Mouse (Mus musculus): ENCODE data around the gene Igfbpl1. TPM values are rescaled to one million over a fixed set of nuclear protein-coding genes. Genes with fewer than 3 reads are reported as not detected.

Gene Igfbpl1
- polyA plus RNA-seq, 1 experiment from 2014 or later, result 0.52 TPM

GRCm38 (mm10) chr4:45829907-45830759 lies 3.4 kb upstream of the Igfbpl1 start:
- WGBS, result 64% methylated on average over 13 of the region's 13 CpGs
- peaks cover 7% of the 10 kb centered on the region for H3K4me1 ChIP-seq (ENCODE audit: control insufficient read depth, insufficient read depth, low read length)
- H3K36me3 ChIP-seq (ENCODE audit: control insufficient read depth, insufficient read depth, low read length), result no peaks in the 10 kb centered on the region
- H3K27me3 ChIP-seq (ENCODE audit: control insufficient read depth, insufficient read depth, low read length), result peaks cover 46% of the 10 kb centered on the region
- no peak overlapping the region for H3K4me3 ChIP-seq (ENCODE audit: low read depth, low read length)
- H3K27ac ChIP-seq (replicated peaks; ENCODE audit: low read depth, low read length), result no peak overlapping the region
- no peak overlapping the region for H3K9ac ChIP-seq (ENCODE audit: low read length)
- no peaks in the 10 kb centered on the region for H3K9me3 ChIP-seq (ENCODE audit: control insufficient read depth, low read length)
- no peak overlapping the region for H3K4me2 ChIP-seq (ENCODE audit: low read depth, severe bottlenecking)
- DNase-seq (ENCODE audit: low spot score), result no peak
- no peak for ATAC-seq (ENCODE audit: insufficient number of reproducible peaks, low FRiP score, low TSS enrichment, low read depth)

DNA sequence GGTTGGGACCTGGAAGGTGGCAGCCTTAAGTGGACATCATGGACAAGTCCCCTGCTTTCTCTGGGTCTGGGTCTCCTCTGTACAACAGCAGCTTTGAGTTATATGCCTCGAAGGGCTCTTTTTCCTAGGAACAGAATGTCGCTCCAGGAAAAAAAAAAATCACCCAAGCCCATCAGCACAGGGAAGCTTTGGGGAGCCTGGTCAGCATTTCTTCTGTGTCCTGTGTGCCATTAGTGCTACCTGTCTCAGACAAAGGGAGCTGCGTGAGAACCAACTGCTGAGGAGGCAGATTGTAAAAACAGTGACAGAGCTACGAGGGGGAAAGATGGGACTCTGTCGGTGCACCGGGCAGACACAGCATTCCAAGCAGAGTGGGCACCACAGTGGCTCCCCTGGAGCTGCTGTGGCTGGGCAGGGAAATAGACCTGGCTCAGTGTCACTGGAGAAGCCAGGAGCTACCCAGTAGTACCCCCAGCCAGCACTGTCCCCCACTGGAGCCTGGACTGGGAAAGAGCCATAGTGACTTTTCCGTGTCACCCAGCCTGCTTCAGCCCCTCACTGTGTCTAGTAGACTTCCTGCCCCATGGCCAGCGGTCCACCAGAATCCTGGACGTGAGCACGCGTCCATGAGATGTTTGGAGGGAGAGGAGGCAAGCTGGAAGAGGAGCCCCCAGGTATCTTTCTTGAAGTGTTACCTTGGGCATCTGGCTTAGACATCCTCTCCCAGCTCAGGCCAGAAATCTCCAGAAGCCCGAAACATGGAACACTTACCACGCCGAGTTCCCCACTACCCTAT lies 1.8 kb downstream of the Igfbpl1 start:
- Histone ChIP-seq H3K4me1 (ENCODE audit: control insufficient read depth, insufficient read depth, low read length) (peaks cover 22% of the 10 kb centered on the region), H3K9me3 (ENCODE audit: control insufficient read depth, low read length) (no peaks in the 10 kb centered on the region), H3K9ac (ENCODE audit: low read length) (no peak overlapping the region), H3K4me3 (ENCODE audit: low read depth, low read length) (no peak overlapping the region), H3K27me3 (ENCODE audit: control insufficient read depth, insufficient read depth, low read length) (peaks cover 56% of the 10 kb centered on the region), H3K4me2 (ENCODE audit: low read depth, severe bottlenecking) (no peak overlapping the region), H3K27ac (replicated peaks; ENCODE audit: low read depth, low read length) (no peak overlapping the region), H3K36me3 (ENCODE audit: control insufficient read depth, insufficient read depth, low read length) (no peaks in the 10 kb centered on the region)
- ATAC-seq (ENCODE audit: insufficient number of reproducible peaks, low FRiP score, low TSS enrichment, low read depth), result no peak
- WGBS, result 29% methylated on average over 14 of the region's 14 CpGs
- peak; percentile 34 for DNase-seq (ENCODE audit: low spot score)

GRCm38 (mm10) chr4:45824049-45824760 lies 2.5 kb downstream of the Igfbpl1 start:
- ATAC-seq (ENCODE audit: insufficient number of reproducible peaks, low FRiP score, low TSS enrichment, low read depth) (no peak), DNase-seq (ENCODE audit: low spot score) (peak; percentile 40)
- Histone ChIP-seq H3K27me3 (ENCODE audit: control insufficient read depth, insufficient read depth, low read length) (peaks cover 51% of the 10 kb centered on the region), H3K27ac (replicated peaks; ENCODE audit: low read depth, low read length) (no peak overlapping the region), H3K9me3 (ENCODE audit: control insufficient read depth, low read length) (no peaks in the 10 kb centered on the region), H3K4me1 (ENCODE audit: control insufficient read depth, insufficient read depth, low read length) (peaks cover 29% of the 10 kb centered on the region), H3K9ac (ENCODE audit: low read length) (no peak overlapping the region), H3K36me3 (ENCODE audit: control insufficient read depth, insufficient read depth, low read length) (no peaks in the 10 kb centered on the region), H3K4me3 (ENCODE audit: low read depth, low read length) (no peak overlapping the region), H3K4me2 (ENCODE audit: low read depth, severe bottlenecking) (no peak overlapping the region)
- 3% methylated on average over 10 of the region's 10 CpGs for WGBS

- Histone ChIP-seq H3K4me1 (ENCODE audit: control insufficient read depth, insufficient read depth, low read length) (peaks cover 30% of the 10 kb centered on the region), H3K9me3 (ENCODE audit: control insufficient read depth, low read length) (no peaks in the 10 kb centered on the region), H3K9ac (ENCODE audit: low read length) (no peak overlapping the region), H3K4me3 (ENCODE audit: low read depth, low read length) (no peak overlapping the region), H3K27me3 (ENCODE audit: control insufficient read depth, insufficient read depth, low read length) (peaks cover 41% of the 10 kb centered on the region), H3K36me3 (ENCODE audit: control insufficient read depth, insufficient read depth, low read length) (no peaks in the 10 kb centered on the region), H3K27ac (replicated peaks; ENCODE audit: low read depth, low read length) (no peak overlapping the region), H3K4me2 (ENCODE audit: low read depth, severe bottlenecking) (no peak overlapping the region)
- ATAC-seq (ENCODE audit: insufficient number of reproducible peaks, low FRiP score, low TSS enrichment, low read depth) (no peak), DNase-seq (ENCODE audit: low spot score) (peak; percentile 42)
- 22% methylated on average over 11 of the region's 11 CpGs for WGBS
These were observed 3.7 kb downstream of the Igfbpl1 start for GRCm38 (mm10) chr4:45822781-45823575.

DNA sequence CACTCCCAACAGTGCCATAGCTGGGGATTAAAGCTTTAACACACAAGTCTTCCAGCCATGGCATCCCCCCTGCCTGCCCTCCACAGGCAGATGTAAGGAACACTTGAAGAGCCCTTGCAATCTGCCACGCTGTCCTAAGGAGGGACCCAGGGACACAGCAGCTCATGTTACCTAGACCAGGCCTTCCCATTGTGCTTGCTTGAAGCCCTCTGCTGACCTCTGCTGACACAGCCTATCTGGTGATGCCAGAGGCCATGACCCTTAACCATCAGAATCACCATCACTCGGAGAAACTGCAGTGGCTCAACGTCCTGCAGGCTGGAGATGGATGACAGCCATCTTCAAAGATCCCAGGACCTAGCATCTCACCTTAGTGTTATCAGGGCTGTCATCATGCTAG lies 4.7 kb downstream of the Igfbpl1 start:
- H3K4me2 ChIP-seq (ENCODE audit: low read depth, severe bottlenecking), result no peak overlapping the region
- H3K27me3 ChIP-seq (ENCODE audit: control insufficient read depth, insufficient read depth, low read length), result peaks cover 31% of the 10 kb centered on the region
- no peaks in the 10 kb centered on the region for H3K9me3 ChIP-seq (ENCODE audit: control insufficient read depth, low read length)
- H3K9ac ChIP-seq (ENCODE audit: low read length), result no peak overlapping the region
- WGBS, result 19% methylated on average over 3 of the region's 3 CpGs
- DNase-seq (ENCODE audit: low spot score), result no peak
- H3K36me3 ChIP-seq (ENCODE audit: control insufficient read depth, insufficient read depth, low read length), result no peaks in the 10 kb centered on the region
- H3K4me3 ChIP-seq (ENCODE audit: low read depth, low read length), result no peak overlapping the region
- no peak overlapping the region for H3K27ac ChIP-seq (replicated peaks; ENCODE audit: low read depth, low read length)
- ATAC-seq (ENCODE audit: insufficient number of reproducible peaks, low FRiP score, low TSS enrichment, low read depth), result no peak
- H3K4me1 ChIP-seq (ENCODE audit: control insufficient read depth, insufficient read depth, low read length), result peaks cover 30% of the 10 kb centered on the region

GRCm38 (mm10) chr4:45820074-45820830 lies 6.5 kb downstream of the Igfbpl1 start:
- peak overlapping the region; percentile 56; the same call in 1 of the 2 replicates for H3K4me2 ChIP-seq (ENCODE audit: low read depth, severe bottlenecking)
- ATAC-seq (ENCODE audit: insufficient number of reproducible peaks, low FRiP score, low TSS enrichment, low read depth) (no peak), DNase-seq (ENCODE audit: low spot score) (peak; percentile 90)
- H3K27ac ChIP-seq (replicated peaks; ENCODE audit: low read depth, low read length), result 0 out of 2 replicates have a peak overlapping the region, but pooled peaks have one; percentile 25
- H3K4me1 ChIP-seq (ENCODE audit: control insufficient read depth, insufficient read depth, low read length), result peaks cover 23% of the 10 kb centered on the region
- no peak overlapping the region for H3K9ac ChIP-seq (ENCODE audit: low read length)
- WGBS, result 38% methylated on average over 8 of the region's 8 CpGs
- no peak overlapping the region for H3K4me3 ChIP-seq (ENCODE audit: low read depth, low read length)
- H3K27me3 ChIP-seq (ENCODE audit: control insufficient read depth, insufficient read depth, low read length), result peaks cover 14% of the 10 kb centered on the region
- no peaks in the 10 kb centered on the region for H3K36me3 ChIP-seq (ENCODE audit: control insufficient read depth, insufficient read depth, low read length)
- no peaks in the 10 kb centered on the region for H3K9me3 ChIP-seq (ENCODE audit: control insufficient read depth, low read length)

DNA sequence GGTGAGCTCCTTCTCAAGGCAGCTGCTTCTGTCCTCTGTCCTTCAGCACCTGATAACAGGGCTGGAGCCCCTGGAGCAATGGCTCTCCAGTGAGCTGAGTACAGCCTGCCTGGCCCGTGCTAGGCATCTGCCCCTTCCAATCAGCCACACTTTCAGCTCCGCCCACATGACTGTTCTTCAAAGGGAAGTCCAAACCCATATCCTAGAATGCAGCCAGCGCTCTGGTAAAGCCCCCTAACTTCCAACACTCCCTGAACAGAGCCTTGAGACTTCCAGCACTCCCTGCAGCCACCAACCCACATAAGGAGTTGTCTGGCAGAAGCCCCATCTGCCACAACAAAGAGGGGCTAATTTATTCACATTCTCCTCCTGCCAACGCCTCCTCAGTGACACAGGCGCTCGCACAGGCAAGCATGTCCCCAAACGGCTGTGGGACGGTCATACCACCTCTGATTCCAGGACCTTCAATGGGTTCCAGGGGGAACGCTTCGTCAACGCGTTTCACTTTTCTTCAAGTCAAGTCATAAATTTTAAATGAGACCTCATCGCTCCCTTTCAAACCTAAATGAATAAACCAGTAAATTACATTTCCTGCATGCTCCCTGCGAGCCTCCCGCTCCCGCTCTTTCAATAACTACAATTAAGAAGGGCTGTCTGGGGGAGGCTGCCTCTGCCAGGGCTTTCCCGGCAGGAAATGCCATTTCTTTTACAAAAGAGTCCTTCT lies 7.4 kb downstream of the Igfbpl1 start:
- peak; percentile 77 for DNase-seq (ENCODE audit: low spot score)
- H3K4me1 ChIP-seq (ENCODE audit: control insufficient read depth, insufficient read depth, low read length), result peaks cover 18% of the 10 kb centered on the region
- peak overlapping the region; percentile 25; the same call in 1 of the 2 replicates for H3K27ac ChIP-seq (replicated peaks; ENCODE audit: low read depth, low read length)
- WGBS, result under 1% methylated on average over 17 of the region's 17 CpGs
- no peak overlapping the region for H3K9ac ChIP-seq (ENCODE audit: low read length)
- H3K4me2 ChIP-seq (ENCODE audit: low read depth, severe bottlenecking), result peak overlapping the region; percentile 56
- peak; percentile 19; the same call in 1 of the 2 replicates for ATAC-seq (ENCODE audit: insufficient number of reproducible peaks, low FRiP score, low TSS enrichment, low read depth)
- H3K4me3 ChIP-seq (ENCODE audit: low read depth, low read length), result 0 out of 2 replicates have a peak overlapping the region, but pooled peaks have one; percentile 11
- peaks cover 5% of the 10 kb centered on the region for H3K27me3 ChIP-seq (ENCODE audit: control insufficient read depth, insufficient read depth, low read length)
- no peaks in the 10 kb centered on the region for H3K36me3 ChIP-seq (ENCODE audit: control insufficient read depth, insufficient read depth, low read length)
- H3K9me3 ChIP-seq (ENCODE audit: control insufficient read depth, low read length), result no peaks in the 10 kb centered on the region

All from limb, embryonic 11.5 days (tissue).